Mouse (Mus musculus): Measurements from ENCODE around the gene Ttll11.
A peak's percentile ranks its signal among the peaks of the same experiment; 100 is the strongest.

Gene Ttll11

GRCm38 (mm10) chr2:35972259-35973001 is 7.3 kb downstream of the Ttll11 start:
- DNase-seq (ENCODE audit: extremely low spot score, low read depth, low spot score) = no peak

- no peak for DNase-seq (ENCODE audit: extremely low spot score, low read depth, low spot score)
These were observed 13.7 kb downstream of the Ttll11 start for GRCm38 (mm10) chr2:35965883-35966513.

- no peak for DNase-seq (ENCODE audit: extremely low spot score, low read depth, low spot score)
These were observed 16.4 kb downstream of the Ttll11 start for GRCm38 (mm10) chr2:35963280-35963679.

GRCm38 (mm10) chr2:35961593-35962127 is 18.1 kb downstream of the Ttll11 start:
- DNase-seq (ENCODE audit: extremely low spot score, low read depth, low spot score) = no peak

GRCm38 (mm10) chr2:35957471-35958140 is 22.1 kb downstream of the Ttll11 start:
- no peak for DNase-seq (ENCODE audit: extremely low spot score, low read depth, low spot score)

GRCm38 (mm10) chr2:35955211-35955610 is 24.5 kb downstream of the Ttll11 start:
- DNase-seq (ENCODE audit: extremely low spot score, low read depth, low spot score) = no peak

- DNase-seq (ENCODE audit: extremely low spot score, low read depth, low spot score) = no peak
These were observed 27.3 kb downstream of the Ttll11 start for GRCm38 (mm10) chr2:35952187-35952958.

GRCm38 (mm10) chr2:35944896-35945295 is 34.8 kb downstream of the Ttll11 start:
- DNase-seq (ENCODE audit: extremely low spot score, low read depth, low spot score) = no peak

- no peak for DNase-seq (ENCODE audit: extremely low spot score, low read depth, low spot score)
These were observed 36.8 kb downstream of the Ttll11 start for GRCm38 (mm10) chr2:35942960-35943359.

- no peak for DNase-seq (ENCODE audit: extremely low spot score, low read depth, low spot score)
These were observed 44.7 kb downstream of the Ttll11 start for GRCm38 (mm10) chr2:35935045-35935444.

- no peak for DNase-seq (ENCODE audit: extremely low spot score, low read depth, low spot score)
These were observed 46.6 kb downstream of the Ttll11 start for GRCm38 (mm10) chr2:35933116-35933515.

GRCm38 (mm10) chr2:35931619-35932018 is 48.1 kb downstream of the Ttll11 start:
- no peak for DNase-seq (ENCODE audit: extremely low spot score, low read depth, low spot score)

GRCm38 (mm10) chr2:35930498-35931149 is 49.1 kb downstream of the Ttll11 start:
- peak; percentile 56 for DNase-seq (ENCODE audit: extremely low spot score, low read depth, low spot score)

GRCm38 (mm10) chr2:35928133-35928532 is 51.6 kb downstream of the Ttll11 start:
- DNase-seq (ENCODE audit: extremely low spot score, low read depth, low spot score) = no peak

GRCm38 (mm10) chr2:35924947-35925346 is 54.8 kb downstream of the Ttll11 start:
- no peak for DNase-seq (ENCODE audit: extremely low spot score, low read depth, low spot score)

- no peak for DNase-seq (ENCODE audit: extremely low spot score, low read depth, low spot score)
These were observed 56.8 kb downstream of the Ttll11 start for GRCm38 (mm10) chr2:35922956-35923355.

- no peak for DNase-seq (ENCODE audit: extremely low spot score, low read depth, low spot score)
These were observed 67.6 kb downstream of the Ttll11 start for GRCm38 (mm10) chr2:35912090-35912489.

GRCm38 (mm10) chr2:35911675-35912074 is 68.0 kb downstream of the Ttll11 start:
- no peak for DNase-seq (ENCODE audit: extremely low spot score, low read depth, low spot score)

GRCm38 (mm10) chr2:35910740-35911139 is 69.0 kb downstream of the Ttll11 start:
- DNase-seq (ENCODE audit: extremely low spot score, low read depth, low spot score) = no peak

GRCm38 (mm10) chr2:35909353-35909752 is 70.4 kb downstream of the Ttll11 start:
- no peak for DNase-seq (ENCODE audit: extremely low spot score, low read depth, low spot score)
